Mouse (Mus musculus): ENCODE data around the gene Maml3. TPM values are rescaled to one million over a fixed set of nuclear protein-coding genes. Genes with fewer than 3 reads are reported as not detected.

Maml3 gene
- polyA plus RNA-seq, 1 experiment, result 3.1 TPM

DNA sequence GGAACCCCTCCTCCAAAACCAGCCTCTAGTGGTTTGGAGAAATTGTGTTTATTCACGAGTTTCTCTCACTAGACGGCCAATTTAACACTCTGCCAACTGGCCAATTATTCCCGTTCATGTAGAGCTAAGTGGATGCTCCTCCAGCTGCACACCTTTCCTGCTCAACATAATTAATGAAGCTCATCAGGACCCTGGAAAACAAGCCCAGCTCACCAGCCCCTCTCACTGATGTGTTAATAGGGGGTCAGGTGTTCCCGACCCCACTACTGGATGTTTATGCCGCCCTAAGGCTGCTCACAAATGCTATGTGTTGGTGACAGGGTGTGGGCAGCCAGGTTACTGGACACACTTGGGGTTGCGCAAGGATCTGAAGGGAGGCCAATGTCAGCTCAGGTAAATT, 263.7 kb downstream of the Maml3 start:
- Histone ChIP-seq H3K27me3 (ENCODE audit: control insufficient read depth, insufficient read depth, insufficient read length) (no peaks in the 10 kb centered on the region), H3K4me2 (ENCODE audit: low read depth) (no peak overlapping the region), H3ac (ENCODE audit: control insufficient read depth, insufficient read length) (no peak overlapping the region), H3K79me2 (ENCODE audit: control insufficient read depth, insufficient read depth) (no peaks in the 10 kb centered on the region), H3K36me3 (ENCODE audit: control insufficient read depth, insufficient read depth) (no peaks in the 10 kb centered on the region), H3K4me3 (no peak overlapping the region)
- no peak for TF ChIP-seq MYOD1 (IDR thresholded peaks at IDR 0.05; ENCODE audit: control insufficient read depth in 1 of 3, insufficient read length in 2 of 3, low read depth in 2 of 3)
- TF ChIP-seq TCF12 (IDR thresholded peaks at IDR 0.05; ENCODE audit: insufficient read depth, poor library complexity, severe bottlenecking), result no peak
- no peak for TF ChIP-seq SRF (IDR thresholded peaks at IDR 0.05; ENCODE audit: control insufficient read depth, insufficient read length, low read depth)
- no peak for TF ChIP-seq MYOG (IDR thresholded peaks at IDR 0.05; ENCODE audit: control insufficient read depth in 1 of 3, insufficient read depth in 1 of 3, insufficient read length in 2 of 3, low read depth in 2 of 3)
- no peak for TF ChIP-seq USF1 (IDR thresholded peaks at IDR 0.05; ENCODE audit: low read depth)
- no peak for TF ChIP-seq POLR2AphosphoS2 (IDR thresholded peaks at IDR 0.05; ENCODE audit: insufficient read length, low read depth)
- TF ChIP-seq REST (IDR thresholded peaks at IDR 0.05; ENCODE audit: insufficient read depth, insufficient read length), result no peak
- no peak for TF ChIP-seq POLR2A (IDR thresholded peaks at IDR 0.05; ENCODE audit: insufficient read length, low read depth)
- no peak for TF ChIP-seq MAX (IDR thresholded peaks at IDR 0.05; ENCODE audit: low read depth)
- TF ChIP-seq CEBPB (IDR thresholded peaks at IDR 0.05; ENCODE audit: insufficient read depth, poor library complexity, severe bottlenecking), result no peak
- no peak for TF ChIP-seq E2F4 (IDR thresholded peaks at IDR 0.05; ENCODE audit: insufficient read depth)
- TF ChIP-seq TCF3 (IDR thresholded peaks at IDR 0.05; ENCODE audit: insufficient read length, low read depth), result no peak

DNA sequence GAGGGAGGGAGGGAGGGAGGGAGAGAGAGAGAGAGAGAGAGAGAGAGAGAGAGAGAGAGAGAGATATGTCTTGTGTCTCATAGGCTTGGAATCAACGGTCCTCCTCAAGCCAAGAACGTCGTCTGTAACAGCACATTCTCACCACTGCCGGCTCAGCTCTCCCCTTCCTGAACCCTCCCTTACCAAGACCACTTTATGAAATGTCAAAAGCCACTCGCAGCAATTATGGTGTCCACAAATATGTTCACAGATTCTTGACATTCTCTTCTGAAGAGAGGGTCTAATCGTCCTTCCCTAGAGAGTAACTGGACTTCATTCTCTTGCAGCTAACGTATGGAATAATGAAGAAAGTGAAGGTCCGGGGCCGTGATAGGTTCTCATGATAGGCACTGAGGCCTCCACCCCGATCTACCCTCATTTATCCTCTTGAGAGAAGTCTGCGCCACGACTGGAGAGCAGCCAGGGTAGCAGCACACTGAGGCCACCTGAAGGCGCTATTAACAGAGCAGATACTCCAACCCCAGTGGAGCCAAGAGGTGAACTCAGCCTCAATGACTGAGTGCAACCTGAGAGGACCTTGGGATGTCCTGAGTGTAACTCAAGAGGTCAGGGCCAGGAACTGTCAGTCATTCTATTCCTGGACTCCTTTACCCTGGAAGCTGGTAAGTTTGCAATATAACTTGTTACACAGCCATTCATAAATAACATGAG, 264.6 kb downstream of the Maml3 start:
- no peak overlapping the region for H3K4me3 ChIP-seq
- H3K79me2 ChIP-seq (ENCODE audit: control insufficient read depth, insufficient read depth), result no peaks in the 10 kb centered on the region
- TF ChIP-seq MAX (IDR thresholded peaks at IDR 0.05; ENCODE audit: low read depth), result no peak
- no peak for TF ChIP-seq REST (IDR thresholded peaks at IDR 0.05; ENCODE audit: insufficient read depth, insufficient read length)
- TF ChIP-seq E2F4 (IDR thresholded peaks at IDR 0.05; ENCODE audit: insufficient read depth), result no peak
- no peak for TF ChIP-seq CEBPB (IDR thresholded peaks at IDR 0.05; ENCODE audit: insufficient read depth, poor library complexity, severe bottlenecking)
- no peak for TF ChIP-seq MYOG (IDR thresholded peaks at IDR 0.05; ENCODE audit: control insufficient read depth in 1 of 3, insufficient read depth in 1 of 3, insufficient read length in 2 of 3, low read depth in 2 of 3)
- TF ChIP-seq SRF (IDR thresholded peaks at IDR 0.05; ENCODE audit: control insufficient read depth, insufficient read length, low read depth), result no peak
- no peak for TF ChIP-seq TCF3 (IDR thresholded peaks at IDR 0.05; ENCODE audit: insufficient read length, low read depth)
- no peak overlapping the region for H3ac ChIP-seq (ENCODE audit: control insufficient read depth, insufficient read length)
- no peaks in the 10 kb centered on the region for H3K27me3 ChIP-seq (ENCODE audit: control insufficient read depth, insufficient read depth, insufficient read length)
- H3K4me2 ChIP-seq (ENCODE audit: low read depth), result no peak overlapping the region
- H3K36me3 ChIP-seq (ENCODE audit: control insufficient read depth, insufficient read depth), result no peaks in the 10 kb centered on the region

DNA sequence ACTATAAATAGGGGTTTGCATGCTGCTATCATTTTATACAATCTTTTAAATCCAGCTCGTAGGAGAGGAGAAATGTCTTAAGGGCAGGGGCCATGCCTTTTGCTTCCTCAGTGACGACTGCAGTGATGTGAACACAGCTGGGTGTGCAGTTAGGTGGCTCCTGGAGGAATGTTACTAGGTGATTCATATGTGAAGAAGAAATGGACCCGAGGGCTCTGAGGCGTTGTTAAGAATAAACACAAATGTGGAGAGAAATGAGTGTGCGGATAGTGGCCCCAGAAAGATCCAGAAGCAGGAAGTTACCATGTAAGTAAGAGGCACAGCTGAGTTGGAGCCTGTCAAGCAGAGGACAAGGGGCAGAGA, 265.5 kb downstream of the Maml3 start:
- Histone ChIP-seq H3K4me3 (no peak overlapping the region), H3K79me2 (ENCODE audit: control insufficient read depth, insufficient read depth) (no peaks in the 10 kb centered on the region), H3K4me2 (ENCODE audit: low read depth) (no peak overlapping the region), H3K36me3 (ENCODE audit: control insufficient read depth, insufficient read depth) (no peaks in the 10 kb centered on the region), H3ac (ENCODE audit: control insufficient read depth, insufficient read length) (no peak overlapping the region), H3K27me3 (ENCODE audit: control insufficient read depth, insufficient read depth, insufficient read length) (no peaks in the 10 kb centered on the region)
- TF ChIP-seq POLR2AphosphoS2 (IDR thresholded peaks at IDR 0.05; ENCODE audit: insufficient read length, low read depth) (no peak), POLR2A (IDR thresholded peaks at IDR 0.05; ENCODE audit: insufficient read length, low read depth) (no peak), SRF (IDR thresholded peaks at IDR 0.05; ENCODE audit: control insufficient read depth, insufficient read length, low read depth) (no peak), MYOD1 (IDR thresholded peaks at IDR 0.05; ENCODE audit: control insufficient read depth in 1 of 3, insufficient read length in 2 of 3, low read depth in 2 of 3) (no peak), REST (IDR thresholded peaks at IDR 0.05; ENCODE audit: insufficient read depth, insufficient read length) (no peak), USF1 (IDR thresholded peaks at IDR 0.05; ENCODE audit: low read depth) (no peak), CEBPB (IDR thresholded peaks at IDR 0.05; ENCODE audit: insufficient read depth, poor library complexity, severe bottlenecking) (no peak), E2F4 (IDR thresholded peaks at IDR 0.05; ENCODE audit: insufficient read depth) (no peak), TCF12 (IDR thresholded peaks at IDR 0.05; ENCODE audit: insufficient read depth, poor library complexity, severe bottlenecking) (no peak), TCF3 (IDR thresholded peaks at IDR 0.05; ENCODE audit: insufficient read length, low read depth) (no peak), MAX (IDR thresholded peaks at IDR 0.05; ENCODE audit: low read depth) (no peak), MYOG (IDR thresholded peaks at IDR 0.05; ENCODE audit: control insufficient read depth in 1 of 3, insufficient read depth in 1 of 3, insufficient read length in 2 of 3, low read depth in 2 of 3) (no peak)

DNA sequence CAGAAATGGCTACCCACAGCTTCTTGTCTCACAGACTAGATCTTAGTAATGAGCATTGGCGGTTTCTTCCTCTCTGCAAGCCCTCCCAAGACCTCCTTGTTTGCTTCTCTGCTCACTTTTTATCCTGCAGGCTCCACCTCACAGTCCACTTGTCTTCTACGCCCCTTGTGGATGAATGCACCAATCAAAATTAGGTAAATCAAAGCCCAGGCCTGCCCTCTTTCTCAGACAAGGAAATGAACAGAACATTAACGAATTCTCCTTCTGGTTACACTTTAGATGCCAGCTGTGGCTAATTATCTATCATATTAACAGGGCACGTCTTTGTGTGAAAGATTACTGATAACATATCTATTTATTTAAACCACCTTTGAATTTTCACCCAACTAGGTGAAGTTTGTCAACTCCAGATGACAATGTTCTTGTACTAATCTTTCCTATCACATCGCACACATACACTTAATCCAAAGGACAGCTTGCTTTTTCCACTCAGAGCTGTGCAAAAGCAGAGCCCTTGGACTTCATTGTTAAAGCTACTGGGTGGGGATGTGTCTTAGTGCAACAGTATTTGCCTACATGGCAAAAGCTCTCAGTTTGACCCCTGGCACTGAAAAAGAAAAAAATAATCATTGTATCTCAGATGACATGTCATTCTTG, 266.1 kb downstream of the Maml3 start:
- Histone ChIP-seq H3K4me2 (ENCODE audit: low read depth) (no peak overlapping the region), H3ac (ENCODE audit: control insufficient read depth, insufficient read length) (no peak overlapping the region), H3K79me2 (ENCODE audit: control insufficient read depth, insufficient read depth) (no peaks in the 10 kb centered on the region), H3K27me3 (ENCODE audit: control insufficient read depth, insufficient read depth, insufficient read length) (no peaks in the 10 kb centered on the region), H3K4me3 (no peak overlapping the region), H3K36me3 (ENCODE audit: control insufficient read depth, insufficient read depth) (no peaks in the 10 kb centered on the region)
- TF ChIP-seq MAX (IDR thresholded peaks at IDR 0.05; ENCODE audit: low read depth) (no peak), USF1 (IDR thresholded peaks at IDR 0.05; ENCODE audit: low read depth) (no peak), MYOG (IDR thresholded peaks at IDR 0.05; ENCODE audit: control insufficient read depth in 1 of 3, insufficient read depth in 1 of 3, insufficient read length in 2 of 3, low read depth in 2 of 3) (no peak), CEBPB (IDR thresholded peaks at IDR 0.05; ENCODE audit: insufficient read depth, poor library complexity, severe bottlenecking) (no peak), POLR2A (IDR thresholded peaks at IDR 0.05; ENCODE audit: insufficient read length, low read depth) (no peak), REST (IDR thresholded peaks at IDR 0.05; ENCODE audit: insufficient read depth, insufficient read length) (no peak), POLR2AphosphoS2 (IDR thresholded peaks at IDR 0.05; ENCODE audit: insufficient read length, low read depth) (no peak), MYOD1 (IDR thresholded peaks at IDR 0.05; ENCODE audit: control insufficient read depth in 1 of 3, insufficient read length in 2 of 3, low read depth in 2 of 3) (no peak), TCF12 (IDR thresholded peaks at IDR 0.05; ENCODE audit: insufficient read depth, poor library complexity, severe bottlenecking) (no peak), TCF3 (IDR thresholded peaks at IDR 0.05; ENCODE audit: insufficient read length, low read depth) (no peak)

Data from myocyte (in vitro differentiated cells).